Mouse (Mus musculus) cerebellum, adult 8-10 months (tissue): ENCODE results near the gene Pik3cd.

Experiments
- DNase-seq: peaks from one replicate; pipeline ENCODE4 v3.0.0; 2022

Gene Pik3cd

DNA sequence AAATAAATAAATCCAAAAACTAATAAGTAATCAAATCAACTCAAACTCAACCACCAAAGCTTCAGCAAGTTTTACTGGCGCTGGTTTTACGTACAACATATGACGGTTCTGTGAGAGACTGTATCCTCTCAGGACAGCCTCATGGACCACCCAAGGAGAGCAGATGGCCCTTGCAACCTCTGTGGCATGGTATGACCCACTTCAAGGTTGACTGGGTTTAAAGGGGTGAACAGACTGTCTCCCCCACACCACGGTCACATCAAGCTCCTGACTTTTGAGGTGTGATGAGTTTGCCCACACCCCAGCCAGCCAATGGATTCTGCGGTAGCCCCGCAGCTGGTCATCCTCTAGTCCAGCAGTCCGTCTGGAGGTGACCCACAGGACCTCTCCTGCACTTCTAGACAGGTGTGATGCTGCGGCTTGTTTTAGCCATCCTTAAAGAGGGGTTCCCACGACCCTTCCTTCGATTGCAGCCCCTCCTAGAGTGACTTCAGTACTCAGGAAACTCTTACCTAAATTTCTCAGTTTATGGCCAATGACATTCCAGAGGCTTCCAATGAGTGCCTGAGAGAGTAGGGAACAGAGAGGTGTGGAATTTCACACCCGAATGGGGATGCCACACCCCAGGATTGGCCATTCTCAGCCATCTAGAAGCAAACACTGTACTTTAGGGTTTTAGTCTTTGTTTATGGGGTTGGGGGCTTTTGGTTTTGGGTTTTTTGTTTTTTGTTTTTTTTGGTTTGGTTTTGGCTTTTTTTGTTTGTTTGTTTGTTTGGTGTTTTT, 17.3 kb downstream of the Pik3cd start:
- no peak for DNase-seq

DNA sequence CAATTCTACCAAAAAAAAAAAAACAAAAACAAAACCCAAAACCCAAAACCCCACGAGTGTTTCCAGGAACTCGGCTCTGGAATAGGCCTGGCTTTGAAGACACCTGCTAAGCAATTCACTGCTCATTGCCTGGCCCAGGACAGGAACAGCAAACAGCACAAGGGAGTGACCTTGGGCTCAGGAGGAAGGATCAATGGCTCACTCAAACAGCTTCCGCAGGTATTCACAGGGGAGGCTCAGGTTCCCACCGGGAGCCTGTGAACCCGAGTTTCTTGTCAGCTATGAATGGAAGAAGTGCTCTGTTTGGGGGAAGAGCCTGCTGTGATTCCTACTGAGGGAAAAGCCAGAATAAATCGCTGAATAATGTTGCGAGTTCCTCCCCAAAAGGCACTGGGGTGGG, 18.5 kb downstream of the Pik3cd start:
- no peak for DNase-seq

DNA sequence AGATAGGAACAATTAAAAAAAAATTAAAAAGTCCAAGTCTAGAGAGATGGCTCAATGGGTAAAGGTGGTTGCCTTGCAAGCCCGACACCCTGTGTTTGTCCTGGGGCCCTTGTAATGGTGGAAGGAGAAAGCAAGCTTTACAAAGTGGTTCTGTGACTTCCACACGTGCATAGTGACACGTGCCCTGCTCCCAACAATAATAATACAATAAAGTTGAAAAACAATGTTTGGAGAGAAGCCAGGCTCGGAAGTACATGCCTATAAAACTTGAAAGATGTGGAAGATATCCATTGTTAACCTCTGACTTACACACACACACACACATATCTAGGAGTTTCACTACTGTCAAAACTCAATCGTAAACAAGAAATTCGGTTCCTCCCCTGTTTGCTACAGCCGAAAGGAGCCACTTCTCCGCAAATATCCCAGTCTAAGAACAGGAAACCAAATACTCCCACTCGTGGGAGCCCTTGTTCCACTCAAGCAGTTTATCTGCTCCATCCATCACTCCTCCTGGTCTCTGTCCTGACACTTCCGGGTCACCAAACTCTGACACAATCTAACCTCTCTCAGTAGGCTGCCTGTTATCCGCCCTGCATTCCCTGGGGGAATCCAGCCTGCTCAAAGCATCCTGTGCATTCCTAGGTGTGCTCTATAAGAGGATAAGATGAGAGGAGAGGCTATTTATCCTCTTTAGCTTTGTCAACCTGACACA, 23.2 kb downstream of the Pik3cd start:
- DNase-seq, result no peak

DNA sequence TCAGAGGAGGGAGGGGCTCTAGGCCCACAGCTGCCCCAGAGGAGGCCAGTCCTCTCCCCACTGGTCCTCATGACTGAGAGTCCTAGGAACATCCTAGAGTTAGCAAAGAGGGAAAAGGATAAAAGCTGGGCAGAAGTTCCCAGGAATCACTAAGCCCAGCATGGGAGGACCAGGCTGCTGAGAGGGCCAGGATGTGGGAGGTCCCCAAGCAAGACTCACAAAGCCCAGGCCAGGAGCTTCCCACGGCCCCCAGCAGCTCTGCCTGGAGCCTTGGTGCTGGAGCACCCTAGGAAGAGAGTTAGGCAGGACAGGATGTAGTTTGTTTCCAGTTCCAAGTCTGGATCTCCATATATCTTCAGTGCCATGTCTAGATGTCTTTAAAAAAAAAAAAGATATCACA, 24.4 kb downstream of the Pik3cd start:
- no peak for DNase-seq

DNA sequence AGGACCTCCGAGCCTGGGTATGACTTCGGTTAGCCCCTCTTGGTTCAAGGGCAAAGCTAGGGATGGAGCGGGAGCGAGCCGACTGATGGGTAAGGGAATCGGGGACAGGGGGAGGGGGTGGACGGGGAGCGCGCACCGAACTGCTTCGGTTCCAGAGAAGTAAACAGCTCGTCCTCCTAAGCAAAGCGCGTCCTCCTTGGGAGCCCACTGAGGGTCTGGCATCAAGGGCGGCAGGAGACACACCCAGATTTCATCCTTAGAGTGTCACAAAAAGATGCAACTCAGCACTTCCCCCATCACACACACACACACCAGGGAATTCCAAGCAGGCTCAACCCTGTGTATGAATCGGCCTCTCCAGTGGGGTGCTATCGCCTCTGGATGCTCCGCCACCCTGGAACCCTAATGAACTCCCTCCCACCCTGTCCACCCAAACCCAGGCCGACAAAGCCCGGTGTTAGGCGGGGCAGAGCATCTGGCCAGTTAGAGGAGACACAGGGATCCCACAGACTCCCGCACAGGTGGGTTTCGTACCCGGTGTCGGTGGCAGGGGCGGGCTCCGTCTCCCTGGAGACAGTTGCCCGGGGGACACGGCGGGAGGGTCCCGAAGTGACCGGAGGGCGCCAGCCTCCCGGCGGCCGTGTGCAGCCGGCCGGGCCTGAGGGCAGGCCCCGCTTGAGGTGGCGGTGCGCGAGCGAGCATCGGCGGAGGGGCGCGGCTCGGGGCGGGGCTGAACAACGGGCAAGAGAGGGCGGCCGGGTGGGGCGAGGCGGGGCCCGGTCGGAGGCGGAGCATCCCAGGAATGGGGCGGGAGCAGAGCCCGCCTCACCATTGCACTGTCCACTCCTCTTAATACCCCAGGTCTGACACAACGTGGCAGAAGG, 26.8 kb downstream of the Pik3cd start:
- peak; percentile 80 for DNase-seq

DNA sequence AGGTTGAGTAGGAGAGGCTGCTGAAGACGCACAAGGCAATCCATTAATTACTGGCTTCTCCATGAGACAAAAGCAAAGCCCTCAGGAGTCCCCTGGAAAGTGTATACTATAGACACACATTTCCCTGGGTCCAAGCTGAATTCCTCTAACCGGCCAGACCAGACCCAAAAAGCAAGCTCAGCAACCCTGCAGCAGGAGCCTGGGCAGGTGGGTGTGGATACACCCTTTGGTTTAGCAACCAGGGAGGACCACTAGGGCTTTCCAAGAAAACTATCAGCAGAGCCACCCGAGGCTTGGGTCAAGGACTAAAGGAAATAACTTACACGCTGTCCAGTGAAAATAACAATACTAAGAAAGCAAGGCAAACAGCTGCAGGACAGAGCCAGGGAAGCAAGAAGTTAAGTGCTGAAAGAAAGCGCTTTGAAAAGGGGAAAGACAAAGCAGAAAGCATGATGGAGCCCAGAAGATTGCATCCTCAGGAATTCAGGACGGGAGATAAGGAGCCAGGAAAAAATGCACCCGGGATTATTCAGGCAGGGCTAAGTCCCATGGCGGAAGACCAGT, 27.5 kb downstream of the Pik3cd start:
- DNase-seq, result no peak

DNA sequence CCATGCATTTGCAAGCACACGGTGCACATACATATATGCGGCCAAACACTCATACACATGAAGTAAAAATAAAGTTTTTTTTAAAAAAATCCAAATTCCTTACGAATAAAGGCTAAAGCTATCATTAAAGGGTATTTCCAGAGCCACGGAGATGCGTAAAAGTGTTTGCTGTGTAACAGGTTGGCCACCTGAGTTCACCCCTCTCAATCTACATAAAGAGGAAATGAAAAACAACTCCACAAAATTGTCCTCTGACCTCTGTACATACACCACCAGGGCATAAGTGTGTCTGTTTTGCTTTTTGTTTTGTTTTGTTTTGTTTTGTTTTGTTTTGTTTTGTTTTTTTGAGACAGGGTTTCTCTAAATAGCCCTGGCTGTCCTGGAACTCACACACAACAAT, 29.6 kb downstream of the Pik3cd start:
- no peak for DNase-seq

DNA sequence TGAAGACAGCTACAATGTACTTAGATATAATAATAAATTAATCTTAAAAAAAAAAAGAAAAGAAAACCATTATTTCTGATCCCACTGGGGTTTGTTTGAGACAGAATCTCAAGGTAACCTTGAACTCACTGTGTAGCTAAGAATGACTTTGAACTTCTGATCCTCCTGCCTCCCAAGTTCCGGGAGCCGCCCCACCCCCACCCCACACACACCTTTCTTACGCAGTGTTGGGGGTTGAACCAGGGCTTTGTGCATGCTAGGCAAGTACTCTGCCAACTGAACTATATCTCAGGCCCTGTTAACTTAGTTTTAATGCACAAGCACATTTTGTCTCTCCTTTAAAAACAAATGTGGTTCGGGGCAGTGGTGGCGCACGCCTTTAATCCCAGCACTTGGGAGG, 31.2 kb downstream of the Pik3cd start:
- DNase-seq, result no peak

DNA sequence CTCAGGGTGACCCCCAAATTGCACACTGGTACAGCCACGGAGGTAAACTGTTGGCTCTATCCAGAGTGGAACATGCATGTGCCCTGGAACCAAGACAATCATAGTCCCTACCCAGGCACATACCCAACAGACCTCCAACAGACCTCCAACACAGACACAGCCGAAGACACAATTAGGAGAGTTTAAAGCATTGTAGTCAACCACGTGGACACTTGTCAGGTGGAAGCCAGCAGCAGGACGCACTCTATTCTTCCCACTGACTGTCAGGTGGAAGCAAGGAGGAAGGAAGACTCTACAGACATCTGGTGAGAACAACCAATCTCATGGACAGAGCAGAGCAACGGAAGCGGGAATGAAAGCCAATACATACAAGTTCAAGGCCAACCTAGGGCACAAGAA, 36.7 kb downstream of the Pik3cd start:
- no peak for DNase-seq

DNA sequence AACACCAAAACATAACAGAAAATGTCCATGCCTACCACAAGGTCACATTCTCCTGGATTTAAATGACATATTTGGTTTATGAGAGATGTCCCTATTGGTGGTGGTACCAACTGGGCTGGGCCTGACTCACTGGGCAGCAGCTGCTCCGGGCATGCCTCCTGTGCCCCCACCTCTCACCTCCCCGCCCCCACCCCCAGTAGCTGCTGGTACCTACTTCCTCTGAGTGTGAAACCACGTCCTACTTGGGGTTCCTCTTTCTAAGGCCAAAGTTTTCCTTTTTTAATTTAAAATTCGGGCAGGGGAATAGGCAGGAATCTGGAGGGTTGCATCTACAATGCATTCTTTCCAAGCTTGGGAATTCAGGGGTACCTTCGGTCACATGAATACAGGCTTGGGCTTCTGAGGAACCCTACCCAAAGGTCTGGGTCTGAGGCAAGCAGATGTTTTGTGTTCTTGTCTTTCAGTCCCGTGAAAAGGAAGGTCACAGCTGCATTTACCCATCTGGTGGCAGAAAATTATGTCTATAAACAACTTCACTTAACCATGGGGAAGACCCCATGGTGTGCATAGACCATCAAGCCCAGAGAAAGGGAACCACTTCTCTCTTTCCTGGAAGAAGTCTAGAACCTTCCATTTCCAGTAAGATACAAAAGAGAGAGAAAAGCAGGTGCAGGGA, 37.2 kb downstream of the Pik3cd start:
- no peak for DNase-seq

DNA sequence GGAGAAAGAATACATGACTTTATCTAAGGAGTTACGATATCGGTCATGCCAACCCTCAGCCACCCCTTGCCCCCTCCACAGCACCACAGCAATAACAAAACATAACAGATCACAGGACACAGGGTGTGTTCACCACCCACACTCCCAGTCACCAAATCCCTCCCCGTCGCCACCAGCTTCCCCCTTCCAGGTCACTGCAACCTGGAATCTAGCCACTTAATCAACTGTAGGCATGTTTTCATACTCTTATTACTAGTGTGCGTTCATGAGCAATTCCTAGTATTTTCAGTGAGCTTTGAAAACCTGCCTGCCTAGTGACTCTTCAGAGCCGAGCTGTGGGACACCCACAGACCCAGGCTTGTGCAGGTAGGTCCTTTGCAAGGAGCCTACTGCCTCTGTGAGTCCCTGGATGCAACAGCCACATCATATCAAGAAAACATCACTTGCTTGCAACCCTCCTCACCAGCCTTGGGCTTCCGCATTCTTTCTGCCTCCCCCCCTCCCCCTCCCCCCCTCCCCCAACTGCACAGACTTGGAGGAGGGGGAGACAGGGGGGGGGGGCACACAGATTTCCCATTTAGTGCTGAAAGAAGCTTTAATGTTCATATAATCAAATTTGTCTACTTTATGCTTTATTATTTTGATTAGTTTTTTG, 38.4 kb downstream of the Pik3cd start:
- no peak for DNase-seq

DNA sequence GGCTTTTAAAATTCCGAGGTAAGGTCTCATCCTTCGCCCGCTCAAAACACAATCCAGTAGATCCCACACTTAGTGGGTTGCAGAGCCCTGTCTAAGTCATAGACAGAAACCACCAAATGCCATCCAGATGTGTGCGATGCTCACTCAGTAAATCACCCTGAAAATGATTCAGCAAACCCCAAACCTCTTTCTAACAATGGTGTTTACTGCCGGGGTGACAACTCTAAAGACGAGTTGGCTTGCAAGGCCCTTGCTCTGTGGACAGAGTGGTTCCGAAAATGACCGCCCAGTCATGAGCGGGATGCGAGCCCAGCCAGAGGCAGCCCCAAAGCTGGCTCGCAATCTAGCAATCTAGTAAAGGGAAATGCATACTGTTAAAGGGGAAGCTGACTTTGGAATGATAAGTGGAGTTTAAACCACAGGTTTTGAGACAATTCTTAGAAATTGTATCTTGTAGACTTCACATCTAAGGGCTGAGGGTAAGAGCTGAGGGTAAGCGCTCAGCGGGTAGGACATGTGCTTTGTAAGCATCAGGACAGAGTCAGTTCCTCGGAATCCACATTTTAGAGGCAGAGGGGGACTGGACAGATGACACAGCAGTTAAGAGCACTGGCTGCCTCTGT, 40.3 kb downstream of the Pik3cd start:
- no peak for DNase-seq

DNA sequence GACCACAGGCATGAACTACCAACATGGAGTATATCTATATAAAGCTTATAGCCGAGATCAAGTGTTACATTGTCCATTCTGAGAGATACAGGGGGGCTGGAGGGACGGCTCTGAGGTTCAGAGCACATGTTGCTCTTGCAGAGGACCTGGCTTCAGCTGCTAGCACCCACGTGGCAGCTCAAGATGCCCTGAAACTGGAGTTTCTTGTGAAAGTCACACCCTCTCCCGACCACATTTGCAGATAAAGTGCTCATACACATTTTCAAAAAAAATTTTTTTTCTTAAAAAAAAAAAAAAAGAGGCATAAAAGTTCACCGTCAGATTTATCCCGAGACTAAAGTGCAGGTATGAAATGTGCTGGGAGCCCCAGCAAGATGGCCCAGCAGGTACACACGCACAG, 41.8 kb downstream of the Pik3cd start:
- DNase-seq, result no peak

DNA sequence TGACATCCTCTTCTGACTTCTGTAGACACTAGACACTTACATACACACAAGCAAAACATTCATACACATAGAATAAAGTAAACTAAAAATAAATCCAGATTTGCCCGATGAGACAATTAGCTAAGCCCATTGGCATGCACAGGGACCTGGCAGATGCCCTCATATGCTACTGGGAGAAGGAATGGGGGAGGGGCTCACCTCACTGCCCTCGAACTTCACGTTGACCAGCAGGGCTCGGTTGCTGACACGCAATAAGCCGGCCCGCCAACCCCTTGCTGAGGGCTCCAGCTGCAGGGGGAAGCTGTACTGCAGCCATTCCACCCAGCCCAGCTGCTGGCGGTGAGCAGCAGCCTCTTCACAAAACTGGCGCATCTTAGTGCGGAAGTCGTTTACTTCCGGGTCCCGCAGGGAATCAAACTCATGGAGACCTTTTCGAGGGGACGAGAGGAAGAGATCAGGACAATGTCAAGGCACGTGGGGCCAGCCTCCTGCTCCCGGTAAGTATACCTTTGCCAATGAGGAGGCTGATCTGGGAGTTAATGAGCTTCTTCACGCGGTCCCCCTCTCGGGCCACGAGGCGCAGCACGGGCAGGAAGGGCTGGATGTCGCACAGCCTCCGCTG, 42.8 kb downstream of the Pik3cd start:
- no peak for DNase-seq

DNA sequence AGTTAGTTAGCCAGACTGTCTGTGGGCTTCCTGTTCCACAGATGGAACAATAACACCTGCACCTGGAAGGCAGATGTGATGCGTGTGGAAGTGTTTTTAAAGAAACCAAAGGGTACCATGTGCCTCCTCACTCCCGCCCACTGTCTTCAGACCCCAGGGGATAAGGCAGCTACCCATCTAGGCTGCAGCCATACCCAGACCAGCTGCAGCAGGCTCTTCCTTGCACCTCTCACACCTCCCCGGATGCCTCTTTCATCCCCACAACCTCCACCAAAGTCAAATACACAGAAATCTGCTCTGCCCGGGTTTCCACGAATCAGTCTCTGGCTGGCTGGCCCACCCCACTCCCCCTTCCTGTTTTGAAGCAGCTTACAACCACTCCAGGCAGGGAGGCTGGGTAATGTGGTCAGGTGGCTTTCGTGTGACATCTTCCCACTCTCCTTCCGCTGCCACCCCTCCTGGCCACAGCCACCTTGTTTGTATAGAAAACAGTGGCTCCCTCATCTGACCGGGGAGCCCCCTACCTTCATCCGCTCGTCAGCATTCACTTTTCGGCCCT, 44.4 kb downstream of the Pik3cd start:
- DNase-seq, result no peak

DNA sequence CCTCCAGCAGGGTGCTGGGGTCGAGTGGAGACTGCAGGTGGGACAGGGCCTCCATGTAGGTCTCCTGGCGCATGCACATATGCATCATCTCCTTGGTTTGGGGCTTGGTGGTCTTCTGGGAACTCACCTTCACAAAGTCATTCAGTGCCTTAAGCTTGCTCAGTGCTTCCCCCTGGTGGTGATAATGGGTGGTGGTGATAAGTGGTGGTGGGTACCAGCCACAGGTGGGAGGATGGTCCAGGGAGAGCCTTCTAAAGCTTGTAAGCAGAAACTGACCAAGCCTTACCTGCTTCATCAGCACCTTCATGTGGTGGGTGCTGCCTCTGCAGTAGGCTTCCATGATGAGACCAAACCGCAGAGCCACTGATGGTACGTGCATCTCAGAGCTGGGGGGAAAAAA, 48.1 kb downstream of the Pik3cd start:
- DNase-seq, result peak; percentile 50

DNA sequence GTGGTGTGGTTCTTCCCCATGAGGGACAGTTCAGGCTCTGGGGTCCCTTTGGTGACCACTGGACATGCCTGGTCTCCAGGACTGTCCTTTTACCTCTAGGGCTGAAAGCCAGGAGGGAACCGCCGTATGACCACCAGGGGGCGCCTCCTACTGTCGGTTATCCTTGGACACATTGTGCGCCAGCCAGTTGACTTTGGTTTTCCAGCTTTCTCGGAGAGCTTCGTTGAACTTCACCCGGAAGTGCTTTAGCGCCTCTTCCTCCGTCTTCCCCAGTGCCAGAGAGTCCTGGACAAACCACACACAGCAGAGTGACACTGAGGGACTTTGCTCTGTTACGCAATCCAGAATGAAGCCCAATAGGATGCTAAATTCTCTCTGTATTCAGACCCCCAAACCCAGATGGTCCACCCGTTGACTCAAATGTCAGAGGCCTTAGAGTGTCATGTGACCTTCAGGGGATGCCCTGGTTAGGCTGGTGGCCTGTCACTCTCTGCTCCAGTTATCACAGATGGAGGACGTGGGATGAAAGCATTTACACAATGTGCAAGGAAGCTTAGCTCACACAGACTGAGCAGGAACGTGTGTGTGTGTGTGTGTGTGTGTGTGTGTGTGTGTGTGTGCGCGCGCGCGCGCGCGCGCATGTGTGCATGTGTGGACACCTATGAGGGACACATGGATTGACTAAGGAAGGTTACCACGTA, 51.7 kb downstream of the Pik3cd start:
- peak; percentile 75 for DNase-seq

DNA sequence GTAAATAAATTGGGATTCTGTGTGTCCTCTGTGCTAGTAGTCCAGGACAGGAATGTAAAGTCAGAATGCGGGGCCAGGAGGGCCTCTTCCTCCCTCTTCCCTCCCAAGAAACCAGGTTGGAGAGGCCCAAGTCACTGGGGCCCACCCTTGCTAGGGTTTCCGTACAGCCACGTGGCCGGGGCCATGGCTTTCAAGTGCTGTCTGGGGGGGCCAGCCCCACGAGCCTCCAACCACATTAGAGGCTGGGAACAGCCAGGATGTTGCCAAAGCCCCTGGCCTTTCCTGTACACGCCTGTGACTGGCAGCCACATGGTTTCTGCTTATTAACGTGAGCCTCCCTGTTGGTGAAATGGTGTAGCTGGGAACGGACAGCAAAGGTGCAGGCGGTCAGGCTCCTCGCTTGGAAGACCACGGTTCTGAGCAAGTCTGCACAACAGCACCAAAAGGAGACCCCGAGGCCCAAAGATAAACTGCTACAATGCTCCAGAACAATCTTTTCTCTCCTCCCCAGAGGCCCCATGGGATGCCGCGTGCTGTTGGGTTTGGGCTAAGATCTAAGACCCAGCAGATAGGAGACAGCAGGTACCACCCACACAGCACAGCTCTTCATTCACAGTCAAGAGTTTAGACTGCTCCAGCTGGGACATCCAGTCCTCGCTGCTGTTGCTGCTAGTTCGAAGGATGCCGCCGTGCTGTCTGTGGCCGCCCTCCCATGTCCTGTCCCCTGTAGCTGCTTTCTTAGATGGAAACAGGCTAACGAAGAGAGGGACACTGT, 54.2 kb downstream of the Pik3cd start:
- DNase-seq, result no peak

DNA sequence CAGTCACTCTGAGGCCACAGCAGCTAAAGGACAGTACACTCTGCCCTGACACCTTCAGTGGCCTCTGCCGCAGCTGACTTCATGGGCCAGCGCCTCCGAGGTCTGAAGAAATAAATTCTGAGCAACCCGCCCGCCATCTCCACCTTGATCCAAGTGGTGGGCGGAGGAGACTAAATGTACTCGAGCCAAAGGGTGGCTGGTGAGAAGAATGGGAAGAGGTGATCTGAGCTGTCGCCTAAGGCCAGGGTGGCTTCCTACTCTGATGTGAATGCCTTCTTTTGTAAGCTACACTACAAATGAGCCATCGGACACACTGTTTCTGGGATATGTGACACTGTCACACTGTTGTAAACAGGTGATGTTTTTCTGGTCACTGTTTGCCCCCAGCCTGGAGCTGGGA, 56.6 kb downstream of the Pik3cd start:
- no peak for DNase-seq
